Mouse (Mus musculus) thymus, adult 2 months (tissue): ENCODE results near the gene Ap3d1.

Experiments
- CTCF ChIP-seq: fragments of 200-500 bp; IDR thresholded peaks from 2 replicates; pipeline ENCODE4 v1.5.1; 2012; ENCODE audit warnings: mild to moderate bottlenecking, control low read depth, low read length, moderate library complexity, borderline replicate concordance; ENCODE audit not compliant: control insufficient read depth, poor library complexity, insufficient read depth; ENCODE audit errors: extremely low read depth
- POLR2A ChIP-seq: fragments of 200-500 bp; IDR thresholded peaks from 2 replicates; pipeline ENCODE4 v1.6.1; 2012; ENCODE audit warnings: mild to moderate bottlenecking, low read length, control low read depth, moderate library complexity; ENCODE audit not compliant: control insufficient read depth, poor library complexity, insufficient read depth; ENCODE audit errors: extremely low read depth

DNA sequence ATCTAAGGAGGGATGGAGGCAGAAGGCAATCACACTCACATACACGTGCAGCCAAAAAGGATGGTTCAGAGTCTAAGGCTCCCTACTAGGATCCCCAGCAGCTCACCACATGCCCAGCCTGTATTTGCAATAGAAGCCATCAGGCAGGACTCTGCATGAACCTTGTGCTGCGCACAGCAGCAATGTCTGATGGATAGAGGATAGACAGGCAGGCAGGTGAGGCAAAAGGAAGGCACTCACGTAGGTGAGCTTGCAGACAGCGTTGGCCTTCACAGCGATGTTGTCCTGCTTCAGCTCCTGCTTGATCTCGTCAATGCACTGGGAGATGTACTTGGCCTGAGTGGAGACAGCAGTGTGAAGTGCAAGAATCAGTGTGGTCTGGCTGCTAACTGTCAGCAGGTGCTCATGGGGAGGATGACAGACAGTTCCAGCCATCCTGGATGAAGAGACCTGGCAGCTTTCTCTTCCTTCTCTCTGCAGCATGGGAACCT is 9.4 kb downstream of the Ap3d1 start:
- TF ChIP-seq CTCF = no peak
- no peak for TF ChIP-seq POLR2A
